11 mouse cellular contexts compared by ENCODE assay signal in genomic region chr1:51265926-51266325, GRCm38 (mm10). TPM values are rescaled to one million over a fixed set of nuclear protein-coding genes. Genes with fewer than 3 reads are reported as not detected.
DNase-seq lines count a peak whose midpoint lies in the region; ATAC-seq and TF ChIP-seq lines count a peak whose summit lies in the region.
"Had no signal": no experiment of that assay in that cellular context is flagged by ENCODE, and none has a peak within 500 bp of the region (broad histone marks: within the 10 kb centered on the region; RNA-seq: fewer than 3 reads in every experiment).

No protein-coding gene starts in this region.

- peak overlapping the region; percentile 87 for H3K27ac ChIP-seq in gastrocnemius, adult 2 months
- H3K27ac ChIP-seq in heart, embryonic 12.5 days (ENCODE audit: poor library complexity, severe bottlenecking) = peak overlapping the region; percentile 86
- H3K27ac ChIP-seq: midbrain, embryonic 10.5 days had no signal

- H3K9ac ChIP-seq in heart, embryonic 12.5 days = no peak overlapping the region

- peaks cover 56% of the 10 kb centered on the region for H3K4me1 ChIP-seq in heart, embryonic 12.5 days (replicated peaks)

- H3K27me3 ChIP-seq in heart, embryonic 12.5 days (replicated peaks) = no peaks in the 10 kb centered on the region
- H3K27me3 ChIP-seq: CH12.LX had no signal

- ATAC-seq in heart, embryonic 12.5 days (ENCODE audit: insufficient number of reproducible peaks, low FRiP score) = peak; percentile 83
- no peak for ATAC-seq in erythroid progenitor cell, adult 5-6 weeks (replicated peaks; ENCODE audit: low FRiP score, poor library complexity, severe bottlenecking)
- ATAC-seq in CD4-positive, CD25-positive, alpha-beta regulatory T cell, adult 4 months = no peak
- ATAC-seq: hindbrain, embryonic 16.5 days had no signal

- H3K9me3 ChIP-seq in heart, embryonic 12.5 days (replicated peaks) = no peaks in the 10 kb centered on the region
- H3K9me3 ChIP-seq: midbrain, embryonic 10.5 days had no signal

- TF ChIP-seq CTCF in gastrocnemius, adult 2 months (IDR thresholded peaks at IDR 0.05) = no peak

- H3K36me3 ChIP-seq in heart, embryonic 12.5 days = no peaks in the 10 kb centered on the region
- H3K36me3 ChIP-seq: midbrain, embryonic 10.5 days had no signal

- H3K4me2 ChIP-seq in heart, embryonic 12.5 days = no peak overlapping the region

- H3K4me3 ChIP-seq in gastrocnemius, adult 2 months = peak overlapping the region; percentile 2
- H3K4me3 ChIP-seq in heart, embryonic 12.5 days = no peak overlapping the region
- H3K4me3 ChIP-seq: midbrain, embryonic 10.5 days had no signal

- intact Hi-C loops in gastrocnemius, adult 2 months (cut with DNase I) = loop anchor here (10.0 kb wide), 1 partner anchor 131 kb away; no protein-coding TSS in a partner anchor

- WGBS in heart, embryonic 12.5 days = 4% methylated on average over 2 of the region's 2 CpGs

- no peak for DNase-seq in gastrocnemius, adult 2 months
- DNase-seq in gastrocnemius, postnatal 4 days (ENCODE audit: low spot score in 2 of 2) = no peak
- DNase-seq in kidney, postnatal 25 days = peak; percentile 23 to 61
- DNase-seq in lung, postnatal 36 days = peak; percentile 82
- no peak for DNase-seq in frontal cortex, adult 2 months (ENCODE audit: extremely low spot score in 1 of 2, low spot score in 1 of 2)

RNA-seq across cellular contexts. Expression of gene Cavin2, which starts 23.0 kb away (rescaled TPM):
- 10 to 100 TPM; 24.9 to 34.6 TPM for total RNA-seq in gastrocnemius, adult 2 months (2021)
- total RNA-seq in gastrocnemius, postnatal 4 days (2021) = 100 to 1,000 TPM; 111 to 114 TPM
- 131 and 140 TPM in 2 replicates for polyA plus RNA-seq in heart, embryonic 12.5 days (2016; fragmentation: Nextera tagmentation; extraction: Ambion mirVana)
- polyA plus RNA-seq in frontal cortex, adult 2 months (2012; rRNA removed) = 8.1 and 8.3 TPM in 2 replicates
- 0.36 and 0.84 TPM in 2 replicates for total RNA-seq in erythroid progenitor cell, adult 5-6 weeks (2015; ENCODE audit: low replicate concordance)
- total RNA-seq in erythroid progenitor cell, adult 5-6 weeks (2017; ENCODE audit: low replicate concordance) = 0.61 and 1.2 TPM in 2 replicates
- not detected for polyA plus RNA-seq in CD4-positive, CD25-positive, alpha-beta regulatory T cell, adult 4 months (2017; shearing (Covaris generic))
- total RNA-seq: CH12.LX had no signal

Comparison
In these comparisons a context has a peak if more than half of its experiments do, and no peak if none do; other contexts are left out.
1. DNase-seq: peak in kidney, postnatal 25 days (2 of 2) and lung, postnatal 36 days (single experiment); none in gastrocnemius, adult 2 months (single experiment), gastrocnemius, postnatal 4 days (0 of 2) and frontal cortex, adult 2 months (0 of 2).
2. RNA of gene Cavin2, which starts 23.0 kb away (total RNA-seq): 111 to 114 TPM in gastrocnemius, postnatal 4 days and 24.9 to 34.6 TPM in gastrocnemius, adult 2 months; 0.36 to 1.2 TPM in erythroid progenitor cell, adult 5-6 weeks; every median in the first group is over 10 times any median in the second.